13 mouse cellular contexts compared by ENCODE assay signal in genomic region chr11:96299781-96300180, GRCm38 (mm10). TPM values are rescaled to one million over a fixed set of nuclear protein-coding genes. Genes with fewer than 3 reads are reported as not detected.
A peak's percentile ranks its signal among the peaks of the same experiment; 100 is the strongest.
DNase-seq lines count a peak whose midpoint lies in the region; ATAC-seq and TF ChIP-seq lines count a peak whose summit lies in the region.
"Had no signal": no experiment of that assay in that cellular context is flagged by ENCODE, and none has a peak within 500 bp of the region (broad histone marks: within the 10 kb centered on the region; RNA-seq: fewer than 3 reads in every experiment).

No protein-coding gene starts in this region.

- H3K9ac ChIP-seq in heart, postnatal 0 days (replicated peaks; ENCODE audit: low read depth, low read length): no peak overlapping the region
- peak overlapping the region; percentile 44 for H3K9ac ChIP-seq in hindbrain, embryonic 15.5 days
- H3K9ac ChIP-seq: embryonic facial prominence, embryonic 15.5 days had no signal

- DNase-seq in heart, postnatal 0 days (ENCODE audit: low spot score): no peak
- no peak for DNase-seq in heart, adult 8-10 months (ENCODE audit: low spot score)
- peak; percentile 63 for DNase-seq in neural tube, embryonic 10.5 days (ENCODE audit: extremely low spot score, low spot score)
- no peak for DNase-seq in thymus, postnatal 25 days
- no peak for DNase-seq in layer of hippocampus, postnatal 25 days (ENCODE audit: extremely low spot score in 1 of 2, low spot score in 1 of 2)
- DNase-seq: adrenal gland, postnatal 25 days; cerebellum, adult 2 months; heart, postnatal 4 days had no signal

- no peaks in the 10 kb centered on the region for H3K9me3 ChIP-seq in heart, postnatal 0 days (replicated peaks; ENCODE audit: control insufficient read depth, low read length)
- H3K9me3 ChIP-seq in E14TG2a.4 (ENCODE audit: low read length): no peaks in the 10 kb centered on the region
- no peaks in the 10 kb centered on the region for H3K9me3 ChIP-seq in hindbrain, embryonic 15.5 days
- H3K9me3 ChIP-seq: embryonic facial prominence, embryonic 15.5 days had no signal

- H3K4me3 ChIP-seq in heart, postnatal 0 days (ENCODE audit: low read depth, low read length): peak overlapping the region; percentile 30; the same call in 1 of the 2 replicates
- H3K4me3 ChIP-seq in E14TG2a.4 (replicated peaks; ENCODE audit: low read length): peak overlapping the region; percentile 62; the same call in 1 of the 2 replicates
- H3K4me3 ChIP-seq in hindbrain, embryonic 15.5 days: peak overlapping the region; percentile 47

- no peaks in the 10 kb centered on the region for H3K36me3 ChIP-seq in heart, postnatal 0 days (replicated peaks; ENCODE audit: control insufficient read depth, insufficient read depth, low read length)
- H3K36me3 ChIP-seq in E14TG2a.4 (ENCODE audit: insufficient read depth, low read length): no peaks in the 10 kb centered on the region
- H3K36me3 ChIP-seq in hindbrain, embryonic 15.5 days: no peaks in the 10 kb centered on the region
- H3K36me3 ChIP-seq: embryonic facial prominence, embryonic 15.5 days had no signal

- H3K27ac ChIP-seq in heart, postnatal 0 days (ENCODE audit: low read depth): no peak overlapping the region
- peak overlapping the region; percentile 73 for H3K27ac ChIP-seq in hindbrain, embryonic 15.5 days (replicated peaks)
- H3K27ac ChIP-seq: embryonic facial prominence, embryonic 15.5 days had no signal

- no peak for TF ChIP-seq EP300 in heart, postnatal 0 days (IDR thresholded peaks at IDR 0.05; ENCODE audit: low read depth)

- peaks cover 100% of the 10 kb centered on the region for H3K27me3 ChIP-seq in heart, postnatal 0 days (ENCODE audit: control insufficient read depth, insufficient read depth, low read length)
- H3K27me3 ChIP-seq in E14TG2a.4 (ENCODE audit: insufficient read depth, low read length): peaks cover 100% of the 10 kb centered on the region
- H3K27me3 ChIP-seq in hindbrain, embryonic 15.5 days: peaks cover 64% of the 10 kb centered on the region

- 3% methylated on average over 9 of the region's 9 CpGs for WGBS in heart, postnatal 0 days
- WGBS in hindbrain, embryonic 15.5 days: 1% methylated on average over 9 of the region's 9 CpGs

- no peak overlapping the region for H3K4me2 ChIP-seq in heart, postnatal 0 days (ENCODE audit: low read depth, low read length)
- H3K4me2 ChIP-seq in hindbrain, embryonic 15.5 days: peak overlapping the region; percentile 59

- ATAC-seq in heart, postnatal 0 days (ENCODE audit: insufficient read depth, low read depth): no peak
- ATAC-seq in hindbrain, embryonic 15.5 days (ENCODE audit: low FRiP score, low read depth): no peak
- ATAC-seq: CD4-positive, CD25-positive, alpha-beta regulatory T cell, adult 4 months had no signal

- TF ChIP-seq CTCF in heart, postnatal 0 days (IDR thresholded peaks at IDR 0.05; ENCODE audit: low read depth): no peak
- no peak for TF ChIP-seq CTCF in E14TG2a.4 (conservative IDR thresholded peaks at IDR 0.05; ENCODE audit: low read length)

- no peaks in the 10 kb centered on the region for H3K4me1 ChIP-seq in heart, postnatal 0 days (ENCODE audit: control insufficient read depth, insufficient read depth)
- peaks cover 68% of the 10 kb centered on the region for H3K4me1 ChIP-seq in E14TG2a.4 (replicated peaks; ENCODE audit: low read depth, low read length)
- 0 out of 2 replicates have a peak, but pooled peaks cover 2% of the 10 kb centered on the region for H3K4me1 ChIP-seq in hindbrain, embryonic 15.5 days (replicated peaks)

RNA-seq across cellular contexts. Expression of gene Hoxb5, which starts 3.4 kb away (rescaled TPM):
- 0.19 TPM in 1 of 2 replicates, not detected in the other for total RNA-seq in heart, postnatal 0 days (2014; rRNA removed; ENCODE audit: low replicate concordance)
- polyA plus RNA-seq in heart, postnatal 0 days (2015; fragmentation: Nextera tagmentation; extraction: Ambion mirVana): 0.08 and 0.25 TPM in 2 replicates
- under 1 TPM in 1 of 4 experiments, not detected in 3; 0.11 TPM for total RNA-seq in heart, adult 8-10 months (2022)
- 115 and 140 TPM in 2 replicates for polyA plus RNA-seq in hindbrain, embryonic 15.5 days (2015; fragmentation: Nextera tagmentation; extraction: Ambion mirVana)
- total RNA-seq in layer of hippocampus, postnatal 25 days (2021): not detected
- polyA plus RNA-seq: CD4-positive, CD25-positive, alpha-beta regulatory T cell, adult 4 months; embryonic facial prominence, embryonic 15.5 days had no signal

RNA-seq across cellular contexts. Expression of gene Hoxb6, which starts 7.5 kb away (rescaled TPM):
- not detected in 2 replicates for total RNA-seq in heart, postnatal 0 days (2014; rRNA removed; ENCODE audit: low replicate concordance)
- not detected in 2 replicates for polyA plus RNA-seq in heart, postnatal 0 days (2015; fragmentation: Nextera tagmentation; extraction: Ambion mirVana)
- total RNA-seq in heart, adult 8-10 months (2022): not detected
- polyA plus RNA-seq in hindbrain, embryonic 15.5 days (2015; fragmentation: Nextera tagmentation; extraction: Ambion mirVana): 52.1 and 66.7 TPM in 2 replicates
- total RNA-seq in layer of hippocampus, postnatal 25 days (2021): not detected
- total RNA-seq: heart, postnatal 4 days had no signal
- polyA plus RNA-seq: CD4-positive, CD25-positive, alpha-beta regulatory T cell, adult 4 months; embryonic facial prominence, embryonic 15.5 days had no signal

RNA-seq across cellular contexts. Expression of gene Hoxb7, which starts 13.4 kb away (rescaled TPM):
- not detected in 2 replicates for total RNA-seq in heart, postnatal 0 days (2014; rRNA removed; ENCODE audit: low replicate concordance)
- polyA plus RNA-seq in heart, postnatal 0 days (2015; fragmentation: Nextera tagmentation; extraction: Ambion mirVana): 0.20 TPM in 1 of 2 replicates, not detected in the other
- total RNA-seq in heart, adult 8-10 months (2022): not detected
- polyA plus RNA-seq in hindbrain, embryonic 15.5 days (2015; fragmentation: Nextera tagmentation; extraction: Ambion mirVana): 26.5 and 33.6 TPM in 2 replicates
- not detected for total RNA-seq in layer of hippocampus, postnatal 25 days (2021)
- polyA plus RNA-seq: CD4-positive, CD25-positive, alpha-beta regulatory T cell, adult 4 months; cerebellum, adult 2 months; embryonic facial prominence, embryonic 15.5 days had no signal

RNA-seq across cellular contexts. Expression of gene Hoxb8, which starts 18.1 kb away (rescaled TPM):
- total RNA-seq in heart, postnatal 0 days (2014; rRNA removed; ENCODE audit: low replicate concordance): not detected in 2 replicates
- polyA plus RNA-seq in heart, postnatal 0 days (2015; fragmentation: Nextera tagmentation; extraction: Ambion mirVana): not detected in 2 replicates
- total RNA-seq in heart, adult 8-10 months (2022): not detected
- polyA plus RNA-seq in hindbrain, embryonic 15.5 days (2015; fragmentation: Nextera tagmentation; extraction: Ambion mirVana): 18.2 and 26.1 TPM in 2 replicates
- not detected for total RNA-seq in layer of hippocampus, postnatal 25 days (2021)
- total RNA-seq: heart, postnatal 4 days had no signal
- polyA plus RNA-seq: CD4-positive, CD25-positive, alpha-beta regulatory T cell, adult 4 months; embryonic facial prominence, embryonic 15.5 days; liver, embryonic 16.5 days had no signal

RNA-seq across cellular contexts. Expression of gene Hoxb4, which starts 18.3 kb away (rescaled TPM):
- total RNA-seq in heart, postnatal 0 days (2014; rRNA removed; ENCODE audit: low replicate concordance): 0.39 and 2.3 TPM in 2 replicates
- 0.19 and 0.25 TPM in 2 replicates for polyA plus RNA-seq in heart, postnatal 0 days (2015; fragmentation: Nextera tagmentation; extraction: Ambion mirVana)
- under 1 TPM; 0.35 to 0.63 (median 0.53) TPM for total RNA-seq in heart, adult 8-10 months (2022)
- polyA plus RNA-seq in hindbrain, embryonic 15.5 days (2015; fragmentation: Nextera tagmentation; extraction: Ambion mirVana): 3.5 and 3.8 TPM in 2 replicates
- total RNA-seq in layer of hippocampus, postnatal 25 days (2021): not detected
